7 mouse cellular contexts compared by ENCODE assay signal in genomic region chr13:32801693-32802221, GRCm38 (mm10). TPM values are rescaled to one million over a fixed set of nuclear protein-coding genes. Genes with fewer than 3 reads are reported as not detected.
DNase-seq lines count a peak whose midpoint lies in the region; ATAC-seq lines count a peak whose summit lies in the region.

Wrnip1 (plus strand) TSS chr13:32802038.

- peak; percentile 98 for ATAC-seq in embryonic facial prominence, embryonic 12.5 days (ENCODE audit: insufficient number of reproducible peaks, insufficient read depth, low FRiP score, low TSS enrichment)
- ATAC-seq in limb, embryonic 11.5 days (ENCODE audit: insufficient number of reproducible peaks, low FRiP score, low TSS enrichment, low read depth), result peak; percentile 94
- ATAC-seq in midbrain, embryonic 14.5 days (ENCODE audit: low FRiP score, low TSS enrichment), result peak; percentile 99

- peak within 1 kb of the TSS; percentile 80 for H3K9ac ChIP-seq in embryonic facial prominence, embryonic 12.5 days
- H3K9ac ChIP-seq in limb, embryonic 11.5 days (ENCODE audit: low read length), result peak within 1 kb of the TSS; percentile 75
- H3K9ac ChIP-seq in midbrain, embryonic 14.5 days (replicated peaks; ENCODE audit: low read length), result peak within 1 kb of the TSS; percentile 84

- peaks cover 7% of the 10 kb centered on the region for H3K36me3 ChIP-seq in embryonic facial prominence, embryonic 12.5 days
- peaks cover 2% of the 10 kb centered on the region for H3K36me3 ChIP-seq in limb, embryonic 11.5 days (ENCODE audit: control insufficient read depth, insufficient read depth, low read length)
- H3K36me3 ChIP-seq in midbrain, embryonic 14.5 days (ENCODE audit: control insufficient read depth, insufficient read depth, low read length), result peaks cover 4% of the 10 kb centered on the region; the same call in 1 of the 2 replicates

- peak within 1 kb of the TSS; percentile 84 for H3K4me2 ChIP-seq in embryonic facial prominence, embryonic 12.5 days (replicated peaks)
- H3K4me2 ChIP-seq in limb, embryonic 11.5 days (ENCODE audit: low read depth, severe bottlenecking), result peak within 1 kb of the TSS; percentile 90
- H3K4me2 ChIP-seq in midbrain, embryonic 14.5 days (ENCODE audit: low read length), result peak within 1 kb of the TSS; percentile 75

- no peaks in the 10 kb centered on the region for H3K9me3 ChIP-seq in embryonic facial prominence, embryonic 12.5 days
- no peaks in the 10 kb centered on the region for H3K9me3 ChIP-seq in limb, embryonic 11.5 days (ENCODE audit: control insufficient read depth, low read length)
- H3K9me3 ChIP-seq in midbrain, embryonic 14.5 days (ENCODE audit: control insufficient read depth, low read length), result no peaks in the 10 kb centered on the region

- peak within 1 kb of the TSS; percentile 78 for H3K4me3 ChIP-seq in embryonic facial prominence, embryonic 12.5 days
- H3K4me3 ChIP-seq in limb, embryonic 11.5 days (ENCODE audit: low read depth, low read length), result peak within 1 kb of the TSS; percentile 76
- peak within 1 kb of the TSS; percentile 84 for H3K4me3 ChIP-seq in midbrain, embryonic 14.5 days (replicated peaks; ENCODE audit: low read depth, low read length)

- WGBS in embryonic facial prominence, embryonic 12.5 days, result under 1% methylated on average over 50 of the region's 51 CpGs
- WGBS in limb, embryonic 11.5 days, result under 1% methylated on average over 46 of the region's 51 CpGs
- WGBS in midbrain, embryonic 14.5 days, result under 1% methylated on average over 51 of the region's 51 CpGs

- H3K4me1 ChIP-seq in embryonic facial prominence, embryonic 12.5 days, result peaks cover 8% of the 10 kb centered on the region
- no peaks in the 10 kb centered on the region for H3K4me1 ChIP-seq in limb, embryonic 11.5 days (ENCODE audit: control insufficient read depth, insufficient read depth, low read length)
- peaks cover 20% of the 10 kb centered on the region for H3K4me1 ChIP-seq in midbrain, embryonic 14.5 days (ENCODE audit: control insufficient read depth, insufficient read depth, low read length)

- peak within 1 kb of the TSS; percentile 57 for H3K27ac ChIP-seq in embryonic facial prominence, embryonic 12.5 days
- no peak within 1 kb of the TSS for H3K27ac ChIP-seq in limb, embryonic 11.5 days (replicated peaks; ENCODE audit: low read depth, low read length)
- peak within 1 kb of the TSS; percentile 92 for H3K27ac ChIP-seq in midbrain, embryonic 14.5 days (replicated peaks; ENCODE audit: low read depth, low read length)

- no peaks in the 10 kb centered on the region for H3K27me3 ChIP-seq in embryonic facial prominence, embryonic 12.5 days
- no peaks in the 10 kb centered on the region for H3K27me3 ChIP-seq in limb, embryonic 11.5 days (ENCODE audit: control insufficient read depth, insufficient read depth, low read length)
- no peaks in the 10 kb centered on the region for H3K27me3 ChIP-seq in midbrain, embryonic 14.5 days (ENCODE audit: control insufficient read depth, insufficient read depth, low read length)

- peak; percentile 94 for DNase-seq in adrenal gland, postnatal 25 days
- peak; percentile 100 for DNase-seq in heart, adult 11 months
- DNase-seq in kidney, adult 18-20 months, result peak; percentile 95
- peak; percentile 99 for DNase-seq in limb, embryonic 11.5 days (ENCODE audit: low spot score)
- peak; percentile 100 for DNase-seq in midbrain, embryonic 14.5 days
- peak; percentile 84 to 91 for DNase-seq in spleen, adult 18-20 months

RNA-seq across cellular contexts. Expression of gene Wrnip1, which starts in this region (rescaled TPM):
- total RNA-seq in adrenal gland, postnatal 25 days (2021), result 44.7 and 70.5 TPM in 2 replicates
- 32.9 and 33.7 TPM in 2 replicates for polyA plus RNA-seq in embryonic facial prominence, embryonic 12.5 days (2016; fragmentation: Nextera tagmentation; extraction: Ambion mirVana)
- polyA plus RNA-seq in limb, embryonic 11.5 days (2014; fragmentation: Nextera tagmentation; extraction: Ambion mirVana), result 17.5 and 19.7 TPM in 2 replicates
- 26.5 and 28.0 TPM in 2 replicates for polyA plus RNA-seq in midbrain, embryonic 14.5 days (2014; fragmentation: Nextera tagmentation; extraction: Ambion mirVana)
